Mouse (Mus musculus): Measurements from ENCODE around the gene Sin3b. TPM values are rescaled to one million over a fixed set of nuclear protein-coding genes. Genes with fewer than 3 reads are reported as not detected.

The Sin3b gene
- polyA plus RNA-seq, 1 experiment from 2014 or later = 151 TPM

- H3K27me3 ChIP-seq (ENCODE audit: poor library complexity, severe bottlenecking) = no peaks in the 10 kb centered on the region
- H3K36me3 ChIP-seq (replicated peaks) = peaks cover 13% of the 10 kb centered on the region
- no peak overlapping the region for H3K4me3 ChIP-seq
- H3K9me3 ChIP-seq = no peaks in the 10 kb centered on the region
- DNase-seq (ENCODE audit: extremely low spot score, low spot score) = no peak
- 22% methylated on average over 1 of the region's 1 CpGs for WGBS
- H3K4me1 ChIP-seq = peaks cover 9% of the 10 kb centered on the region
- H3K27ac ChIP-seq = no peak overlapping the region
Observed at GRCm38 (mm10) chr8:72720541-72720940, 2.5 kb upstream of the Sin3b start.

DNA sequence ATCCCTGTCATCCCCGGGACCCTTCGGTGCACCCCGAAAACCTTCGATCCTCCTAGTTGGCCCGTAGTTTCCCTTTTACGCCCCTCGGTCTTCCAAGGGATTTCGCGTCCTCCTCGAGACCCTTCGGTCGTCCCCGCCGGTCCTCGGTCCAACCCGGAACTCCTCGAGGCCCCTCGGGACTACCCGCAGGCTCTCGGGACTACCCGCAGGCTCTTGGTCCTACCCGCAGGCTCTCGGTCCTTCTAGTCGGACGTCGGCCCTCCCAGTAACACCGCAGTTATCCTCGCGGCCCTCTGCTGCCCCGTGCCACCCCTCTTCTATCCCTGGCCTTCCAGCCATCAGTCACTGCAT, 541 bp downstream of the Sin3b start:
- Histone ChIP-seq H3K36me3 (replicated peaks) (peaks cover 44% of the 10 kb centered on the region), H3K9me3 (no peaks in the 10 kb centered on the region), H3K4me3 (peak overlapping the region; percentile 95), H3K27ac (peak overlapping the region; percentile 95), H3K27me3 (ENCODE audit: poor library complexity, severe bottlenecking) (no peaks in the 10 kb centered on the region), H3K4me1 (peaks cover 9% of the 10 kb centered on the region)
- DNase-seq (ENCODE audit: extremely low spot score, low spot score) = no peak
- WGBS = under 1% methylated on average over 30 of the region's 30 CpGs

DNA sequence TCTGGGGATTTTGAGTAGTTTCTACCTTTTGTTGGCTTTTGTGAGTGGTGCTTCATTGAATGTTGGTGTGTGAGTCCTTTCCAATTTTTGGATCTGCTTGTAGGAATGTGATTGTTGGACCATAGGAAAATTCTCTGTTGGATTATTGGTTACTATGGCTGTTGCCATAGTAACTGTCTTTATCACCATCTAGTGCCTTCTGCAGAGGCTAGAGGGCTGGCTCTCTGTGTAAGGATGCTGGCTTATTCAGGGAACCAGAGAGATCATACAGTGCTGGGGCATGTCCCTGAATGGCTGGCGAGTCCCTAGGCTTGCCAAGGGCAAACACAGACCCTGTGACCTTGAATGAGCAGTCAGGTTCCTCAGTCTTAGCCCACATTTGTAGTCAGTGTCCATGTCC, 5.6 kb downstream of the Sin3b start:
- peaks cover 92% of the 10 kb centered on the region for H3K36me3 ChIP-seq (replicated peaks)
- H3K4me1 ChIP-seq = peaks cover 8% of the 10 kb centered on the region
- DNase-seq (ENCODE audit: extremely low spot score, low spot score) = no peak
- no peaks in the 10 kb centered on the region for H3K9me3 ChIP-seq
- no peak overlapping the region for H3K4me3 ChIP-seq
- no peaks in the 10 kb centered on the region for H3K27me3 ChIP-seq (ENCODE audit: poor library complexity, severe bottlenecking)
- 87% methylated on average over 1 of the region's 1 CpGs for WGBS
- no peak overlapping the region for H3K27ac ChIP-seq

DNA sequence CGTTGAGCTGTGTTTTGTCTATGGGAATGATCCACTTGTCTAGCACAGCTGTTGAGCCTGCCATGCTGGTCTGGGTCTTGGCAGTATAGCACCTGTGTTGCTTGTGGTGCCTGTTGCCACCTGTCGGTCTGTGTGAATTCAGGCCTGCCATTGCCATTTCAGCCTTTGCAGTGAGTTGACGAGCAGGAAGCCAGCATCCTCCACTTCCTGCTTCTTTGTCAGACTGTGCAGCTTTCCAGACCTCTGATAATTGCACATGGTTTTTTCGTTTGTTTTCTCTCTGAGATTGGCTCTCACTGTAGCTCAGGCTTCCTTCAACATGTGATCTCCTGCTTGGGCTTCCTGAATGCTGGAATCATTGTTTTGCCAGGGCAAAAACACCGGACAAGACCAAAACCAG, 11.9 kb downstream of the Sin3b start:
- no peaks in the 10 kb centered on the region for H3K27me3 ChIP-seq (ENCODE audit: poor library complexity, severe bottlenecking)
- DNase-seq (ENCODE audit: extremely low spot score, low spot score) = no peak
- 93% methylated on average over 5 of the region's 5 CpGs for WGBS
- H3K27ac ChIP-seq = no peak overlapping the region
- no peak overlapping the region for H3K4me3 ChIP-seq
- no peaks in the 10 kb centered on the region for H3K4me1 ChIP-seq
- H3K9me3 ChIP-seq = no peaks in the 10 kb centered on the region
- H3K36me3 ChIP-seq (replicated peaks) = peaks cover 100% of the 10 kb centered on the region

DNA sequence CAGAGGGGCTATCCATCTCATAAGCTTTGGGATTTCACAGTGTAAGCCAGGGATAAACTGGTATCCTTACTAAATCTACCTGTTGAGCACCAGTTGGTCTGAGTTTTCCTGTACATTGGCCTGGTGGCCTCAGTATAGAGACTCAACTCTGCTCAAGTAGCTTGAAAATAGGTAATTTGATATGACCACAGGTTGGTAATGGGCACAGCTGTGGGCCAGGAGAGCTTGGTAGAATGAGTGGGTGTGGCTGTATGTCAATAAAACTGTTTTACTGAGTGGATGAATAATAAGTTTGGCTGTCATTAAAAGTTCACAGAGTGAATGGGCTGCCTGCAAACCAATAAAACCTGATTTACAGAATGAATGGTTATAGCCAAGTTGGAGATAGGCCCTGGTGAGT, 13.8 kb downstream of the Sin3b start:
- Histone ChIP-seq H3K27ac (no peak overlapping the region), H3K4me3 (no peak overlapping the region), H3K27me3 (ENCODE audit: poor library complexity, severe bottlenecking) (no peaks in the 10 kb centered on the region), H3K9me3 (no peaks in the 10 kb centered on the region), H3K4me1 (no peaks in the 10 kb centered on the region), H3K36me3 (replicated peaks) (peaks cover 100% of the 10 kb centered on the region)
- DNase-seq (ENCODE audit: extremely low spot score, low spot score) = no peak

GRCm38 (mm10) chr8:72746061-72746460, 23.0 kb downstream of the Sin3b start:
- Histone ChIP-seq H3K4me3 (no peak overlapping the region), H3K27me3 (ENCODE audit: poor library complexity, severe bottlenecking) (no peaks in the 10 kb centered on the region), H3K36me3 (replicated peaks) (peaks cover 100% of the 10 kb centered on the region), H3K9me3 (no peaks in the 10 kb centered on the region), H3K4me1 (no peaks in the 10 kb centered on the region), H3K27ac (no peak overlapping the region)
- WGBS = 50% methylated on average over 5 of the region's 5 CpGs
- peak; percentile 35 for DNase-seq (ENCODE audit: extremely low spot score, low spot score)

DNA sequence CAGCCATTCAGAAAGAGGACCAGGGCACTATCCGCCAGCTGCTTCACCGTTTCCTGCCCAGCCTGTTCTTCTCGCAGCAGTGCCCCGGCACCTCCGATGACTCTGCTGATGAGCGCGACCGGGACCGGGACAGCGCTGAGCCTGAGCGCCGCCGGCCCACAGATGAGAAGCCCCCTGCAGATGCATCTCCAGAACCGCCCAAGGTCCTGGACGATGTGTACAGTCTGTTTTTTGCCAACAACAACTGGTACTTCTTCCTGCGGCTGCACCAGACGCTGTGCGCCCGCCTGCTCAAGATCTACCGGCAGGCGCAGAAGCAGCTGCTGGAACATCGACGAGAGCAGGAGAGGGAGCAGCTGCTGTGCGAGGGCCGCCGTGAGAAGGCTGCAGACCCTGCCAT, 26.8 kb downstream of the Sin3b start:
- Histone ChIP-seq H3K27ac (no peak overlapping the region), H3K4me3 (no peak overlapping the region), H3K9me3 (no peaks in the 10 kb centered on the region), H3K4me1 (no peaks in the 10 kb centered on the region), H3K27me3 (ENCODE audit: poor library complexity, severe bottlenecking) (no peaks in the 10 kb centered on the region), H3K36me3 (replicated peaks) (peaks cover 99% of the 10 kb centered on the region)
- DNase-seq (ENCODE audit: extremely low spot score, low spot score) = no peak
- 96% methylated on average over 26 of the region's 26 CpGs for WGBS

DNA sequence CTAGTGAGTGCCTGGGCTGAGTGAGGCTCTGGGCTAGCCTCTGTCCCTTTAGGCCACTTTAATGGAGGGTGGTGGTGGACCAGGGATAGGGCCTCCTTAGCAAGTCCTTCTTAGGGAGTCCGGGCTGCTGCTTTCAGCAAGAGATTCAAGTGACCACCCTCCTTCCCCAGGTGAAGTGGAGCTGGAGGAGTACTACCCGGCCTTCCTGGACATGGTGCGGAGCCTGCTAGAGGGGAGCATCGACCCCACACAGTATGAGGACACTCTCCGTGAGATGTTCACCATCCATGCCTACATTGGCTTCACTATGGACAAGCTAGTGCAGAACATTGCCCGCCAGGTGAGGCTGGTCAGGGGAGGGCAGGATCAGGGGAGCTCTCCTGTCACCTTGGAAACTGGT, 27.2 kb downstream of the Sin3b start:
- peaks cover 97% of the 10 kb centered on the region for H3K36me3 ChIP-seq (replicated peaks)
- no peaks in the 10 kb centered on the region for H3K9me3 ChIP-seq
- 93% methylated on average over 6 of the region's 6 CpGs for WGBS
- no peak for DNase-seq (ENCODE audit: extremely low spot score, low spot score)
- H3K4me1 ChIP-seq = no peaks in the 10 kb centered on the region
- H3K4me3 ChIP-seq = no peak overlapping the region
- H3K27me3 ChIP-seq (ENCODE audit: poor library complexity, severe bottlenecking) = no peaks in the 10 kb centered on the region
- H3K27ac ChIP-seq = no peak overlapping the region

- peaks cover 97% of the 10 kb centered on the region for H3K36me3 ChIP-seq (replicated peaks)
- H3K9me3 ChIP-seq = no peaks in the 10 kb centered on the region
- no peak overlapping the region for H3K27ac ChIP-seq
- no peaks in the 10 kb centered on the region for H3K4me1 ChIP-seq
- no peaks in the 10 kb centered on the region for H3K27me3 ChIP-seq (ENCODE audit: poor library complexity, severe bottlenecking)
- no peak overlapping the region for H3K4me3 ChIP-seq
- DNase-seq (ENCODE audit: extremely low spot score, low spot score) = peak; percentile 10
- WGBS = 90% methylated on average over 3 of the region's 3 CpGs
Observed at GRCm38 (mm10) chr8:72751126-72751525, 28.0 kb downstream of the Sin3b start.

- peak; percentile 13 for DNase-seq (ENCODE audit: extremely low spot score, low spot score)
- H3K27me3 ChIP-seq (ENCODE audit: poor library complexity, severe bottlenecking) = no peaks in the 10 kb centered on the region
- WGBS = 81% methylated on average over 3 of the region's 3 CpGs
- peaks cover 97% of the 10 kb centered on the region for H3K36me3 ChIP-seq (replicated peaks)
- H3K4me3 ChIP-seq = no peak overlapping the region
- no peaks in the 10 kb centered on the region for H3K9me3 ChIP-seq
- H3K4me1 ChIP-seq = no peaks in the 10 kb centered on the region
- H3K27ac ChIP-seq = no peak overlapping the region
Observed at GRCm38 (mm10) chr8:72752289-72752688, 29.2 kb downstream of the Sin3b start.

DNA sequence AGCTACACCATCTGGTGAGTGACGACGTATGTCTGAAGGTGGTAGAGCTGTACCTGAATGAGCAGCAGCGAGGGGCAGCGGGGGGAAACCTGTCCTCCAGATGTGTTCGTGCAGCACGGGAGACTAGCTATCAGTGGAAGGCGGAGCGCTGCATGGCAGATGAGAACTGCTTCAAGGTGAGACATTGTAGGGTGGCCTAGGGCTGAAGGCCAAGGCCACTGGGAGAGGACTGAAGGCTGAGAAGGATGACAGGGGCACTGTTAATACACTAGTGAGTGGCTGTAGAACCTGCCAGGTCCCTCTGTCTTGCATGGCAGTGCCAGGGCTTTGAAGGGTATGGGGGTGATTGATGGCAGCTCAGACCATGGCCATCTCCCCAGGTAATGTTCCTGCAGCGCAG, 30.1 kb downstream of the Sin3b start:
- H3K9me3 ChIP-seq = no peaks in the 10 kb centered on the region
- peak; percentile 11 for DNase-seq (ENCODE audit: extremely low spot score, low spot score)
- WGBS = 95% methylated on average over 9 of the region's 9 CpGs
- H3K36me3 ChIP-seq (replicated peaks) = peaks cover 97% of the 10 kb centered on the region
- H3K4me3 ChIP-seq = no peak overlapping the region
- no peaks in the 10 kb centered on the region for H3K4me1 ChIP-seq
- no peaks in the 10 kb centered on the region for H3K27me3 ChIP-seq (ENCODE audit: poor library complexity, severe bottlenecking)
- H3K27ac ChIP-seq = no peak overlapping the region

GRCm38 (mm10) chr8:72753781-72754180, 30.7 kb downstream of the Sin3b start:
- no peaks in the 10 kb centered on the region for H3K27me3 ChIP-seq (ENCODE audit: poor library complexity, severe bottlenecking)
- H3K27ac ChIP-seq = no peak overlapping the region
- no peaks in the 10 kb centered on the region for H3K9me3 ChIP-seq
- H3K4me1 ChIP-seq = no peaks in the 10 kb centered on the region
- no peak overlapping the region for H3K4me3 ChIP-seq
- DNase-seq (ENCODE audit: extremely low spot score, low spot score) = no peak
- 98% methylated on average over 2 of the region's 2 CpGs for WGBS
- peaks cover 97% of the 10 kb centered on the region for H3K36me3 ChIP-seq (replicated peaks)

DNA sequence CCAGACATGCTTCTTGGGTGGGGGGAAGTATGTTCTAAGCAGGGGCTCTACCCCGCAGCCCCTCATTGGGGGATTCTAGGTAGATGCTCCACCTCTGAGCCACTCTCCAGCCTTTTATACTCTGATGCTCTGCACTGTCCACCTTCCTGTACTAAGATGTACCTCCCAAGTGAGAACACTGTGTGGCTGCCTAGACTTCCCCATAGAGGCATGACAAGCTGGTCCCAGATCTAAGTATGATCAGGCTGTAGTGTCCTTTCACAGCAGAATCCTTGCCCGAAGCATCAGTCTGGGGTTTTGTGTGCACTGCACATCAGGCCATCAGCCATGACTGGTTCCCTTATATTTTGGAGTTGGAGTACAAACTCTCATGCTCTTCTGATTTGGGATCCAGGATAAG, 32.9 kb downstream of the Sin3b start:
- Histone ChIP-seq H3K27ac (no peak overlapping the region), H3K4me3 (no peak overlapping the region), H3K27me3 (ENCODE audit: poor library complexity, severe bottlenecking) (no peaks in the 10 kb centered on the region), H3K4me1 (no peaks in the 10 kb centered on the region), H3K36me3 (replicated peaks) (peaks cover 84% of the 10 kb centered on the region), H3K9me3 (no peaks in the 10 kb centered on the region)
- 93% methylated on average over 2 of the region's 2 CpGs for WGBS
- no peak for DNase-seq (ENCODE audit: extremely low spot score, low spot score)

DNA sequence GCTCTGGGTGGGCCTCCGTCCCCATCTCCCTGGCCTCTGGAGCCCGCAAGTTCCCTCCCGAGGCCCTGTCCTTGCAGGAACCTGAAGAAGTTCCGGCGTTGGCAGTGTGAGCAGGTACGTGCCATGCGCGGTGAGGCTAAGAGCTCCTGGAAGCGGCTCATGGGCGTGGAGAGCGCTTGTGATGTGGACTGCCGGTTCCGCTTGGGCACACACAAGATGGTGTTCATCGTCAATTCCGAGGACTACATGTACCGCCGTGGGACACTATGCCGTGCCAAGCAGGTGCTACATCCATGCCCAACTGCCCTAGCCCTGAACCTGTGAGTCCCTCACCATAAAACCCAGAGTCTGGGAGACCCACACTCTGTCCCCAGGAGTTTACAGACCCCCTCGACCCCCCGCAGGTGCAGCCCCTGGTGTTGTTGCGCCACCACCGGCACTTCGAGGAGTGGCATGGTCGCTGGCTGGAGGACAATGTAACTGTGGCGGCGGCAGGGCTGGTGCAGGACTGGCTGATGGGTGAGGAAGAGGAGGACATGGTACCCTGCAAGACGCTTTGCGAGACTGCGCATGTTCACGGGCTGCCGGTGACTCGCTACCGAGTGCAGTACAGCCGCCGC, 33.8 kb downstream of the Sin3b start:
- Histone ChIP-seq H3K9me3 (no peaks in the 10 kb centered on the region), H3K27me3 (ENCODE audit: poor library complexity, severe bottlenecking) (no peaks in the 10 kb centered on the region), H3K27ac (no peak overlapping the region), H3K4me1 (no peaks in the 10 kb centered on the region), H3K36me3 (replicated peaks) (peaks cover 76% of the 10 kb centered on the region), H3K4me3 (no peak overlapping the region)
- 97% methylated on average over 35 of the region's 35 CpGs for WGBS
- peak; percentile 12 for DNase-seq (ENCODE audit: extremely low spot score, low spot score)

Measured in forebrain, embryonic 10.5 days (tissue).